Mouse (Mus musculus): ENCODE data around the gene Cabp1. TPM values are rescaled to one million over a fixed set of nuclear protein-coding genes. Genes with fewer than 3 reads are reported as not detected.
A peak's percentile ranks its signal among the peaks of the same experiment; 100 is the strongest.

The Cabp1 gene
- 0.34 and 0.54 TPM in 2 replicates for polyA plus RNA-seq (2016; fragmentation: Nextera tagmentation; extraction: Ambion mirVana)

- Histone ChIP-seq H3K4me2 (peak within 1 kb of the TSS; percentile 99), H3K9me3 (replicated peaks) (no peaks in the 10 kb centered on the region), H3K36me3 (no peaks in the 10 kb centered on the region), H3K27me3 (replicated peaks) (peaks cover 81% of the 10 kb centered on the region), H3K4me3 (peak within 1 kb of the TSS; percentile 57), H3K27ac (ENCODE audit: poor library complexity, severe bottlenecking) (no peak within 1 kb of the TSS), H3K9ac (peak within 1 kb of the TSS; percentile 60), H3K4me1 (replicated peaks) (peaks cover 24% of the 10 kb centered on the region)
- under 1% methylated on average over 111 of the region's 116 CpGs for WGBS
- ATAC-seq (ENCODE audit: insufficient number of reproducible peaks, low FRiP score) = peak; percentile 42; the same call in 1 of the 2 replicates
Observed at GRCm38 (mm10) chr5:115193669-115194625, at the start of gene Cabp1. Gene Cabp1, minus strand, starts transcription at chr5:115194381.

GRCm38 (mm10) chr5:115240191-115240590, 46.0 kb upstream of the Cabp1 start:
- Histone ChIP-seq H3K27ac (ENCODE audit: poor library complexity, severe bottlenecking) (no peak overlapping the region), H3K36me3 (peaks cover 56% of the 10 kb centered on the region), H3K4me1 (replicated peaks) (peaks cover 9% of the 10 kb centered on the region), H3K4me2 (no peak overlapping the region), H3K9me3 (replicated peaks) (no peaks in the 10 kb centered on the region), H3K27me3 (replicated peaks) (no peaks in the 10 kb centered on the region), H3K4me3 (no peak overlapping the region), H3K9ac (no peak overlapping the region)
- no peak for ATAC-seq (ENCODE audit: insufficient number of reproducible peaks, low FRiP score)
- 80% methylated on average over 11 of the region's 11 CpGs for WGBS

GRCm38 (mm10) chr5:115238729-115239195, 44.6 kb upstream of the Cabp1 start:
- H3K27ac ChIP-seq (ENCODE audit: poor library complexity, severe bottlenecking) = no peak overlapping the region
- peaks cover 42% of the 10 kb centered on the region for H3K36me3 ChIP-seq
- H3K27me3 ChIP-seq (replicated peaks) = no peaks in the 10 kb centered on the region; the same call in 1 of the 2 replicates
- H3K4me2 ChIP-seq = peak overlapping the region; percentile 93
- peak overlapping the region; percentile 86; the same call in 1 of the 2 replicates for H3K9ac ChIP-seq
- H3K9me3 ChIP-seq (replicated peaks) = no peaks in the 10 kb centered on the region
- WGBS = 6% methylated on average over 11 of the region's 11 CpGs
- H3K4me3 ChIP-seq = peak overlapping the region; percentile 93
- no peak for ATAC-seq (ENCODE audit: insufficient number of reproducible peaks, low FRiP score)
- H3K4me1 ChIP-seq (replicated peaks) = peaks cover 9% of the 10 kb centered on the region

- peak overlapping the region; percentile 70 for H3K27ac ChIP-seq (ENCODE audit: poor library complexity, severe bottlenecking)
- peak; percentile 85 for ATAC-seq (ENCODE audit: insufficient number of reproducible peaks, low FRiP score)
- no peaks in the 10 kb centered on the region for H3K9me3 ChIP-seq (replicated peaks)
- no peaks in the 10 kb centered on the region; the same call in 1 of the 2 replicates for H3K27me3 ChIP-seq (replicated peaks)
- peak overlapping the region; percentile 93 for H3K4me3 ChIP-seq
- peak overlapping the region; percentile 86 for H3K9ac ChIP-seq
- peaks cover 35% of the 10 kb centered on the region for H3K36me3 ChIP-seq
- under 1% methylated on average over 88 of the region's 88 CpGs for WGBS
- peaks cover 9% of the 10 kb centered on the region for H3K4me1 ChIP-seq (replicated peaks)
- peak overlapping the region; percentile 93 for H3K4me2 ChIP-seq
Observed at GRCm38 (mm10) chr5:115237803-115238728, 43.9 kb upstream of the Cabp1 start.

GRCm38 (mm10) chr5:115235786-115236263, 41.6 kb upstream of the Cabp1 start, which contains the start of gene Pop5:
Gene Pop5, plus strand, starts transcription at chr5:115235836.
- Histone ChIP-seq H3K4me2 (peak within 1 kb of the TSS; percentile 86), H3K9me3 (replicated peaks) (no peaks in the 10 kb centered on the region), H3K27me3 (replicated peaks) (no peaks in the 10 kb centered on the region; the same call in 1 of the 2 replicates), H3K27ac (ENCODE audit: poor library complexity, severe bottlenecking) (no peak within 1 kb of the TSS), H3K4me3 (peak within 1 kb of the TSS; percentile 68), H3K4me1 (replicated peaks) (peaks cover 18% of the 10 kb centered on the region), H3K9ac (peak within 1 kb of the TSS; percentile 78), H3K36me3 (peaks cover 13% of the 10 kb centered on the region)
- 2% methylated on average over 21 of the region's 21 CpGs for WGBS
- peak; percentile 51 for ATAC-seq (ENCODE audit: insufficient number of reproducible peaks, low FRiP score)

GRCm38 (mm10) chr5:115235323-115235771, 41.2 kb upstream of the Cabp1 start:
- H3K36me3 ChIP-seq = peaks cover 8% of the 10 kb centered on the region
- no peak overlapping the region for H3K27ac ChIP-seq (ENCODE audit: poor library complexity, severe bottlenecking)
- H3K4me2 ChIP-seq = peak overlapping the region; percentile 86
- H3K4me3 ChIP-seq = peak overlapping the region; percentile 68
- no peaks in the 10 kb centered on the region; the same call in 1 of the 2 replicates for H3K27me3 ChIP-seq (replicated peaks)
- no peaks in the 10 kb centered on the region for H3K9me3 ChIP-seq (replicated peaks)
- under 1% methylated on average over 43 of the region's 45 CpGs for WGBS
- ATAC-seq (ENCODE audit: insufficient number of reproducible peaks, low FRiP score) = peak; percentile 59
- peak overlapping the region; percentile 78 for H3K9ac ChIP-seq
- peaks cover 19% of the 10 kb centered on the region for H3K4me1 ChIP-seq (replicated peaks)

GRCm38 (mm10) chr5:115234519-115234918, 40.3 kb upstream of the Cabp1 start:
- ATAC-seq (ENCODE audit: insufficient number of reproducible peaks, low FRiP score) = no peak
- H3K27ac ChIP-seq (ENCODE audit: poor library complexity, severe bottlenecking) = no peak overlapping the region
- peaks cover 19% of the 10 kb centered on the region for H3K4me1 ChIP-seq (replicated peaks)
- no peaks in the 10 kb centered on the region for H3K36me3 ChIP-seq
- 55% methylated on average over 6 of the region's 6 CpGs for WGBS
- H3K4me3 ChIP-seq = no peak overlapping the region
- H3K9ac ChIP-seq = no peak overlapping the region
- no peaks in the 10 kb centered on the region for H3K9me3 ChIP-seq (replicated peaks)
- no peak overlapping the region for H3K4me2 ChIP-seq
- no peaks in the 10 kb centered on the region; the same call in 1 of the 2 replicates for H3K27me3 ChIP-seq (replicated peaks)

- Histone ChIP-seq H3K9me3 (replicated peaks) (no peaks in the 10 kb centered on the region), H3K36me3 (no peaks in the 10 kb centered on the region), H3K4me1 (replicated peaks) (peaks cover 12% of the 10 kb centered on the region), H3K27ac (ENCODE audit: poor library complexity, severe bottlenecking) (no peak overlapping the region), H3K9ac (no peak overlapping the region), H3K4me2 (no peak overlapping the region), H3K27me3 (replicated peaks) (no peaks in the 10 kb centered on the region; the same call in 1 of the 2 replicates), H3K4me3 (no peak overlapping the region)
- 90% methylated on average over 14 of the region's 14 CpGs for WGBS
- no peak for ATAC-seq (ENCODE audit: insufficient number of reproducible peaks, low FRiP score)
Observed at GRCm38 (mm10) chr5:115233031-115233780, 39.0 kb upstream of the Cabp1 start.

GRCm38 (mm10) chr5:115232516-115232915, 38.3 kb upstream of the Cabp1 start:
- Histone ChIP-seq H3K4me3 (no peak overlapping the region), H3K4me1 (replicated peaks) (peaks cover 11% of the 10 kb centered on the region), H3K9me3 (replicated peaks) (no peaks in the 10 kb centered on the region), H3K4me2 (no peak overlapping the region), H3K27me3 (replicated peaks) (no peaks in the 10 kb centered on the region; the same call in 1 of the 2 replicates), H3K27ac (ENCODE audit: poor library complexity, severe bottlenecking) (no peak overlapping the region), H3K9ac (no peak overlapping the region), H3K36me3 (no peaks in the 10 kb centered on the region)
- no peak for ATAC-seq (ENCODE audit: insufficient number of reproducible peaks, low FRiP score)
- WGBS = 65% methylated on average over 6 of the region's 6 CpGs

Measured in heart, embryonic 12.5 days (tissue).